In the genomic region with DNA sequence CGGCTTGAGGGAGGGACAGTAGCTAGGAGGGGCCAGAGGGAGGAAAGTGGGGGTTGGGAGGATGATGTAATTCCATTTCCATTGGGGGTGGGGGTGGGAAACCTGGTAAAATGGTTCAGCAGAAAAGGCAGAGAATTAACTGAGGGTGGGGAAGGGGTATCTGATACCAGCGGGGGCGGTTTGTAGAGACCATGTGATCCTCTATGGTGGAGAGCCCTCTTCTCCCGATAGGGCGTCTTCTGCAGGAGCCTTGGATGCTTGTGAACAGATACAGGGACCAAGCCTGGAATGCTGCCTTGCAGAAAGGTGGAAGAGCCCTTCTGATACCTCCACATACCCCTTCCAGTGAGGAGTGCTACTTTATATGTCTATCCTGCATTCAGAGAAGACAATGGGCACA, we compare ENCODE assay signal across 19 mouse cellular contexts. TPM values are rescaled to one million over a fixed set of nuclear protein-coding genes. Genes with fewer than 3 reads are reported as not detected.
A peak's percentile ranks its signal among the peaks of the same experiment; 100 is the strongest.
DNase-seq lines count a peak whose midpoint lies in the region; ATAC-seq and TF ChIP-seq lines count a peak whose summit lies in the region.
"Had no signal": no experiment of that assay in that cellular context is flagged by ENCODE, and none has a peak within 500 bp of the region (broad histone marks: within the 10 kb centered on the region; RNA-seq: fewer than 3 reads in every experiment).

No protein-coding gene starts in this region.

- ATAC-seq in intestine, postnatal 0 days = no peak
- ATAC-seq in liver, embryonic 16.5 days (ENCODE audit: low read depth) = no peak
- ATAC-seq: activated CD4-positive, CD25-positive, alpha-beta regulatory T cell, adult 4 months; hindbrain, postnatal 0 days; lung, postnatal 0 days had no signal

- no peak overlapping the region for H3K4me3 ChIP-seq in heart, embryonic 10.5 days
- no peak overlapping the region for H3K4me3 ChIP-seq in intestine, postnatal 0 days (ENCODE audit: low read depth, low read length)
- H3K4me3 ChIP-seq in liver, embryonic 16.5 days (ENCODE audit: low read depth, low read length) = peak overlapping the region; percentile 38; the same call in 1 of the 2 replicates
- H3K4me3 ChIP-seq: embryonic facial prominence, embryonic 15.5 days; limb, embryonic 10.5 days had no signal

- H3K27ac ChIP-seq in heart, embryonic 10.5 days = peak overlapping the region; percentile 44; the same call in 1 of the 2 replicates
- peak overlapping the region; percentile 68; the same call in 1 of the 2 replicates for H3K27ac ChIP-seq in intestine, postnatal 0 days (ENCODE audit: low read depth, low read length)
- H3K27ac ChIP-seq in liver, embryonic 16.5 days (ENCODE audit: low read length) = peak overlapping the region; percentile 98
- H3K27ac ChIP-seq: embryonic facial prominence, embryonic 15.5 days; hindbrain, postnatal 0 days; kidney, postnatal 0 days; limb, embryonic 10.5 days; macrophage had no signal

- DNase-seq in heart, embryonic 10.5 days (ENCODE audit: low spot score) = no peak
- no peak for DNase-seq in heart, adult 8-10 months (ENCODE audit: low spot score)
- DNase-seq in kidney, adult 9 months = peak; percentile 0
- no peak for DNase-seq in kidney, postnatal 14 days
- no peak for DNase-seq in adrenal gland, postnatal 4 days (ENCODE audit: low spot score in 2 of 2)
- DNase-seq in adrenal gland, postnatal 10 days = no peak
- DNase-seq: adrenal gland, adult 8-10 months; cerebellum, adult 9-10 months; gastrocnemius, postnatal 25 days; kidney, adult 18-20 months had no signal

- H3K4me2 ChIP-seq in intestine, postnatal 0 days (replicated peaks; ENCODE audit: low read depth) = no peak overlapping the region
- H3K4me2 ChIP-seq in liver, embryonic 16.5 days (ENCODE audit: low read depth, low read length) = peak overlapping the region; percentile 62
- H3K4me2 ChIP-seq: embryonic facial prominence, embryonic 15.5 days had no signal

- H3K9ac ChIP-seq in intestine, postnatal 0 days (ENCODE audit: low read depth, low read length) = no peak overlapping the region
- H3K9ac ChIP-seq in liver, embryonic 16.5 days (ENCODE audit: low read depth, low read length) = peak overlapping the region; percentile 53
- H3K9ac ChIP-seq: embryonic facial prominence, embryonic 15.5 days had no signal

- 81% methylated on average over 5 of the region's 5 CpGs for WGBS in heart, embryonic 10.5 days
- 79% methylated on average over 5 of the region's 5 CpGs for WGBS in intestine, postnatal 0 days
- 68% methylated on average over 5 of the region's 5 CpGs for WGBS in liver, embryonic 16.5 days (ENCODE audit: insufficient replicate concordance)

- H3K9me3 ChIP-seq in heart, embryonic 10.5 days = no peaks in the 10 kb centered on the region
- no peaks in the 10 kb centered on the region for H3K9me3 ChIP-seq in intestine, postnatal 0 days (ENCODE audit: control insufficient read depth)
- no peaks in the 10 kb centered on the region for H3K9me3 ChIP-seq in liver, embryonic 16.5 days (replicated peaks; ENCODE audit: control insufficient read depth, low read length)
- H3K9me3 ChIP-seq: embryonic facial prominence, embryonic 15.5 days; limb, embryonic 10.5 days had no signal

- H3K36me3 ChIP-seq in heart, embryonic 10.5 days = no peaks in the 10 kb centered on the region
- H3K36me3 ChIP-seq in intestine, postnatal 0 days (ENCODE audit: control insufficient read depth, insufficient read depth) = no peaks in the 10 kb centered on the region
- H3K36me3 ChIP-seq in liver, embryonic 16.5 days (ENCODE audit: control insufficient read depth, insufficient read depth) = peaks cover 3% of the 10 kb centered on the region; the same call in 1 of the 2 replicates
- H3K36me3 ChIP-seq: embryonic facial prominence, embryonic 15.5 days; limb, embryonic 10.5 days had no signal

- H3K4me1 ChIP-seq in heart, embryonic 10.5 days = peaks cover 11% of the 10 kb centered on the region
- H3K4me1 ChIP-seq in intestine, postnatal 0 days (replicated peaks; ENCODE audit: control insufficient read depth, insufficient read depth, low read length) = peaks cover 16% of the 10 kb centered on the region; the same call in 1 of the 2 replicates
- H3K4me1 ChIP-seq in liver, embryonic 16.5 days (ENCODE audit: control insufficient read depth, low read depth, low read length) = peaks cover 84% of the 10 kb centered on the region

- H3K27me3 ChIP-seq in heart, embryonic 10.5 days (ENCODE audit: insufficient read depth, poor library complexity, severe bottlenecking) = no peaks in the 10 kb centered on the region
- H3K27me3 ChIP-seq in intestine, postnatal 0 days (replicated peaks; ENCODE audit: control insufficient read depth, insufficient read depth, low read length) = no peaks in the 10 kb centered on the region
- H3K27me3 ChIP-seq in liver, embryonic 16.5 days (ENCODE audit: control insufficient read depth, insufficient read depth, low read depth, low read length) = no peaks in the 10 kb centered on the region
- H3K27me3 ChIP-seq: embryonic facial prominence, embryonic 15.5 days had no signal

- TF ChIP-seq CTCF in intestine, postnatal 0 days (IDR thresholded peaks at IDR 0.05; ENCODE audit: low read depth) = no peak

RNA-seq across cellular contexts. Expression of a gene that starts 10.5 kb away (rescaled TPM):
- 111 and 149 TPM in 2 replicates for polyA plus RNA-seq in heart, embryonic 10.5 days (2016; fragmentation: Nextera tagmentation; extraction: Ambion mirVana)
- total RNA-seq in heart, adult 8-10 months (2022) = 100 to 1,000 TPM; 345 to 380 (median 359) TPM
- 305 and 323 TPM in 2 replicates for polyA plus RNA-seq in intestine, postnatal 0 days (2015; fragmentation: Nextera tagmentation; extraction: Ambion mirVana)
- polyA plus RNA-seq in liver, embryonic 16.5 days (2015; fragmentation: Nextera tagmentation; extraction: Ambion mirVana) = 316 and 338 TPM in 2 replicates
- total RNA-seq in adrenal gland, postnatal 4 days (2021) = 10 to 100 TPM; 67.2 to 77.2 TPM
- 10 to 100 TPM; 63.5 to 71.5 TPM for total RNA-seq in adrenal gland, postnatal 10 days (2021)

RNA-seq across cellular contexts. Expression of a gene that starts 33.4 kb away (rescaled TPM):
- 44.4 and 59.4 TPM in 2 replicates for polyA plus RNA-seq in heart, embryonic 10.5 days (2016; fragmentation: Nextera tagmentation; extraction: Ambion mirVana)
- total RNA-seq in heart, adult 8-10 months (2022) = 10 to 100 TPM; 15.1 to 27.6 (median 20.4) TPM
- polyA plus RNA-seq in intestine, postnatal 0 days (2015; fragmentation: Nextera tagmentation; extraction: Ambion mirVana) = 185 and 214 TPM in 2 replicates
- 74.4 and 75.8 TPM in 2 replicates for polyA plus RNA-seq in liver, embryonic 16.5 days (2015; fragmentation: Nextera tagmentation; extraction: Ambion mirVana)
- total RNA-seq in adrenal gland, postnatal 4 days (2021) = 10 to 100 TPM; 72.1 to 74.5 TPM
- 10 to 100 TPM; 63.5 to 65.6 TPM for total RNA-seq in adrenal gland, postnatal 10 days (2021)

Comparison
In these comparisons a context has a peak if more than half of its experiments do, and no peak if none do; other contexts are left out.
1. H3K27ac ChIP-seq: peak in every context shown above with its lines; median percentile 98 in liver, embryonic 16.5 days; 68 in intestine, postnatal 0 days; 44 in heart, embryonic 10.5 days.
2. RNA of a gene that starts 10.5 kb away (total RNA-seq): 345 to 380 TPM in heart, adult 8-10 months; 67.2 to 77.2 TPM in adrenal gland, postnatal 4 days and 63.5 to 71.5 TPM in adrenal gland, postnatal 10 days; every median in the first group is over 4 times any median in the second.